Mouse (Mus musculus) retina, embryonic 14.5 days (tissue): Measurements from ENCODE around the gene Lrcol1.

Experiments used
- DNase-seq: peaks from one replicate; pipeline ENCODE4 v3.0.0-alpha.2; 2015; ENCODE audit warnings: low spot score

Gene Lrcol1

GRCm38 (mm10) chr5:110386371-110387330 lies 42.1 kb downstream of the Lrcol1 start:
- peak; percentile 84 for DNase-seq

DNA sequence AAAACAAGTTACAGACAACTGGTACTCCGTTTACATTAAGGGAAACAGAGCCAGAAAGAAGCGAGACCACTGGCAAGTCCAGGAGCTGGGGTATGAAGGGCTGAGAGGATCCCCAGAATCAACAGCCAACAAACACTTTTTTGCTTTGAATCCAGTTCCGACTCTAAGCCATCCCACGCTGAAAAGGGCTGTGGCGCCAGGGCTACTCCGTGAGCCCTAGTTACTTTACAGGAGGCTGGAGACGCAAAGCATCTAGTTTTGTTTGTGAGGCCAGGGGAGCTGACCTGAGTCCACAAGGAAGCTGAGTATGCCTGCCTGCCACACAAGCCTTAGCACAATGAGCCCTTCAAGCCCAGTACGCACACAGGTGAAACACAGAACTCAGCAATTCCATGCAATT lies 42.8 kb downstream of the Lrcol1 start:
- no peak for DNase-seq

- DNase-seq, result no peak
Observed at GRCm38 (mm10) chr5:110390631-110391030, 46.1 kb downstream of the Lrcol1 start.

- DNase-seq, result peak; percentile 48
Observed at GRCm38 (mm10) chr5:110392727-110393126, 48.2 kb downstream of the Lrcol1 start.

DNA sequence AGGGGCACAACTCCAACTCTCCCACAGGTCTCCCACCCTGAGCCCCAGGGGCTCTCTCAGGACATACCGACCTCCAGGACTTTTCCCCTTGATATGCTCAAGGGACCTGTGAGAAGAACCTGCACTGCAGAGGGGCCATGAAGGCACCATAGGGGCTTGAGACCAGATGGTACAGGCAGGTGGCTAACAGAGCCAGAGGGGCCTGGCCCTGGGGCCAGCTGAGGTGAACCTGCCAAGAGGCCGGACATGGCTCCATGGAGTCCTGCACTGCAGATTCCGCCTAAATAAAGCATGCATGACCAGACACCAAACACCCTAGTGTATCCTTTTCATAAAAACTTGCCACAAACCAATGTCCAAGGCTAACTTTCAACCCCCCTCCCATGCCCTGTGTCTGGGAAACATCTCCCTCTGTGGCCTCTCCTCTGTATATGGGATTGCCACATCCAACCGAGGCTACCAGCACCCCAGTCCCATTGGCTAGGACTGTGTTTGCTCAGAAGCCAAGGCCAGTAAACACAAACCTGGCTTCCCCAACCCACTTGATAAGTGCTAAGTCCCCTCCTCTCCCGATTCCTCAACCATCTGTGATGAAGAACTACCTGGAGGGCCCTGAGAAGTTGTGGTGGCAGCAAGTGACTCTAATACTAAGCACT lies 50.6 kb downstream of the Lrcol1 start:
- no peak for DNase-seq

- DNase-seq, result no peak
Observed at GRCm38 (mm10) chr5:110401101-110401500, 56.6 kb downstream of the Lrcol1 start.

DNA sequence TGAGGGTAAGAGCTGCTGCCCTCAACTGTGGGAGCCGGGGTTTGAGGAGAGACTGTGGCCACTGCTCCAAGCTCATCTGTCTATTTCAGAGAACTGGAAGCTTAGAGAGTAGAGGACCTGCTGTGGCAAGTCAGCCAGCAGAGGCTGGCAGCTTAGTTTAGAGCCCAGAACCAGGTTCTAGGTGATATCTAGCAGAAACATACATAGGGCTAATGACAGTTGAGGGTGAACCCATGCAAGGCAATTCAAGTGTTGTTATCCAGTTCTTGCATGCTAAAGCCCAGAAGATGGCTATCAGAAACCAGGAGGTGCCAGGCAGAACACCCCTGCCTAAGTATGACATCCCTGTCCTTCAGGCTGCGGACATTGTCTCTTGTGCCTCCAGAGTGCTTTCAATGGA lies 58.0 kb downstream of the Lrcol1 start:
- no peak for DNase-seq

- DNase-seq, result no peak
Observed at GRCm38 (mm10) chr5:110403931-110404330, 59.4 kb downstream of the Lrcol1 start.
